Mouse (Mus musculus): ENCODE data around the gene Vmn2r7.

DNA sequence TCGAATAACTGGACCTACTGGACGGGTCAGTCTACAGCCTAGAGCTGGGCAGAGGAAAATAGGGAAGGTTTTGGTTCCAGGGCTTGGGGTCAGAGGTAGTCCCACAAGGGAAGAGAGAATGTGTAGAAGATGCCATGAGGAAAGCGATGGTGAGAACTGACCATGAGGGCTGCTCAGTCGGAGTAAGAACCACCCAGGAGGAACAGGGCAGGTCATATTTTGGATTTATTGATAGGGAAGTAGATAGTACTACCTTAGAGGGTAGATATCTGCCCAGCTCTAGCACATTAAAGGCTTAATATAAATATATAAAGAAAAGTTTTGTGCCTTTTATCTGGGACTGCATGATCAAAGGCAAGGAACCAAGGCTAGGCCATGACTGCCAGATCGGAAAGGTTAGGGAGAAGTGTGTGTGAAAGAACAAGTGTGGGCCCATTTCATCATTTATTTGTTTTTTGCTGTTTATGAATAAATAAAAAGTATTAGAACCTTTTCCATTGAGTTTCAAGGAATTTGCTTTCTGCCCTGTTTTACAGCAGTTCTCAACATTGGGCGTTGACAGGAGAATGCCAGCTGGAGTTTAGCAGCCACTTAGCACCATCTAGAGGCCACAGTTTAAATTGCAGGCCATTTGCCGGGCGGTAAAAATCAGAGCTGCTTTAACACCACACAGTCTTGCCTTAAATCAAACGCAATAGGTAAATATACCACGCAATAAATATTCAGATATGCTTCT is 53.9 kb downstream of the Vmn2r7 start:
- no peak for TF ChIP-seq GATA1 (IDR thresholded peaks at IDR 0.05; ENCODE audit: borderline replicate concordance, low read length)
- TF ChIP-seq FLI1 (IDR thresholded peaks at IDR 0.05; ENCODE audit: low read length) = no peak
